Mouse (Mus musculus) intestine, embryonic 16.5 days (tissue): ENCODE measurements around the gene Ckap4. TPM values are rescaled to one million over a fixed set of nuclear protein-coding genes. Genes with fewer than 3 reads are reported as not detected.

Experiments
- ATAC-seq: fragments of 200-750 bp; cut with Nextera tagmentation; 2 replicates; pipeline ENCODE4 v1.8.0; 2017; ENCODE audit warnings: moderate TSS enrichment, moderate library complexity
- H3K27ac ChIP-seq: fragments of 300-500 bp; sonication (generic); 2 replicates; pipeline ENCODE4 v1.5.1; 2014; ENCODE audit warnings: mild to moderate bottlenecking, low read length
- H3K27me3 ChIP-seq: fragments of 300-500 bp; sonication (generic); replicated peaks from 2 replicates; pipeline ENCODE4 v1.6.1; 2014; ENCODE audit warnings: low read length, control low read depth, mixed read lengths; ENCODE audit not compliant: control insufficient read depth, insufficient read depth
- H3K36me3 ChIP-seq: fragments of 300-500 bp; sonication (generic); 2 replicates; pipeline ENCODE4 v1.6.1; 2014; ENCODE audit warnings: low read length, control low read depth; ENCODE audit not compliant: control insufficient read depth, insufficient read depth
- H3K4me1 ChIP-seq: fragments of 300-500 bp; sonication (generic); 2 replicates; pipeline ENCODE4 v1.6.1; 2014; ENCODE audit warnings: low read length, control low read depth, mixed read lengths; ENCODE audit not compliant: control insufficient read depth, insufficient read depth
- H3K4me2 ChIP-seq: fragments of 300-500 bp; sonication (generic); 2 replicates; pipeline ENCODE4 v1.6.1; 2014; ENCODE audit warnings: low read depth, low read length, control low read depth
- H3K4me3 ChIP-seq: fragments of 300-500 bp; sonication (generic); 2 replicates; pipeline ENCODE4 v1.5.1; 2014; ENCODE audit warnings: mild to moderate bottlenecking, low read length
- H3K9ac ChIP-seq: fragments of 300-500 bp; sonication (generic); 2 replicates; pipeline ENCODE4 v1.6.1; 2014; ENCODE audit warnings: low read depth, low read length
- H3K9me3 ChIP-seq: fragments of 300-500 bp; sonication (generic); 2 replicates; pipeline ENCODE4 v1.6.1; 2016; ENCODE audit warnings: low read length, control low read depth; ENCODE audit not compliant: control insufficient read depth
- WGBS: fragments of 180-500 bp; shearing (Covaris S2); extraction: QIAGEN DNeasy Blood & Tissue Kit; methylation state at CpG from one replicate; pipeline ENCODE4 v1.1.7; 2014; 5-methylcytosine and 5-hydroxymethylcytosine counted together
- polyA plus RNA-seq: library from polyadenylated mRNA; unstranded; fragments of >200 nt; fragmentation: Nextera tagmentation; extraction: Ambion mirVana; gene quantifications from 2 replicates; pipeline ENCODE4 v1.2.1, GENCODE M21; 2015

Gene Ckap4
- polyA plus RNA-seq, 1 experiment from 2014 or later = 14.4 TPM

DNA sequence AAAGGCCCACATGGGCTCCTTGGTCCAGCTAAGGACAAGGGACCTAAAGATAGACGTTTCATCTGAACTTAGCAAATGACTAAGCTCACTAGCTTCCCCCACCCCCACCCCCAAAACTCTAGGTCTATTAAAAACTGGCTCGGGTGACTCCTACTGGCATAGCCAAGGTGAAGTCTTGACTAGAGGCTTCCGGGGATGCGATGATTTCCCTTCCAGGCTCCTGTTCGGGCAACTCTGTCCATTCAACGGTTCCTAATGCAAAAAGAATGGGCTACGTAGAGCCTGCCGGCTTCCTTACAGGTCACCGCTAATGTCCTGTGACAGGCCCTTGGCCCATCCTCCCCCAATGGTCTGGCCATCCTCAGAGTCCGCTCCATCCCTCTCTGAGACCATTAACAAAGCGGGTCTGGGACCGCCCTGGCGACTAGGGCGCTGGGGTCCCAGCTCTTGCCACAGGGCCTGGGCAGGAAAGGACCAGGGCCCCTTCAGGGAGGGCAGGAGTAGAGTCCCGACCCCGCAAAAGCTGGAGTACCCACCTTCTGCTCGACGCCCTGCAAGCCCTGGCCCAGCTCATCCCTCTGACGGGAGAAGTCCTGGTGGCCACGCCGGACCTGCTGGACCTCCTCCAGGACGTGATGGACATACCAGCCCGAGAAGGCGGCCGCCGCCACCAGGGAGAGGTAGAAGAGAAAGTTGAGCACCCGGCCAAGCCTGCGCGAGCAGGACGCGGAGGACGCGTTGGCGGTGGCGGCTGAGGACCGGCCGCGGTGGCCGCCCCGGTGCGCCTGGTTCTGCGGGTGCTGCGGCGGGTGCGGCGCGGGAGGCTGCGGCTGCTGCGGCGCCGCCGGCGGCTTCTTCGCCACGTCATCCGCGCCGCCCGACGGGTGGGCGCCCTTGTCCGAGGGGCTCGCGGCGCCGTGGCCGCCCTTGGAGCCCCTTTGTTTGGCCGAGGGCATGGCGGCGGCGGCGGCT, 665 bp downstream of the Ckap4 start:
- WGBS = 1% methylated on average over 60 of the region's 72 CpGs
- H3K4me1 ChIP-seq = peaks cover 25% of the 10 kb centered on the region
- peak overlapping the region; percentile 81 for H3K4me2 ChIP-seq
- H3K36me3 ChIP-seq = no peaks in the 10 kb centered on the region
- no peaks in the 10 kb centered on the region for H3K27me3 ChIP-seq
- peak overlapping the region; percentile 85 for H3K9ac ChIP-seq
- peak; percentile 47 for ATAC-seq
- peak overlapping the region; percentile 78 for H3K4me3 ChIP-seq
- peak overlapping the region; percentile 74 for H3K27ac ChIP-seq
- H3K9me3 ChIP-seq = no peaks in the 10 kb centered on the region

DNA sequence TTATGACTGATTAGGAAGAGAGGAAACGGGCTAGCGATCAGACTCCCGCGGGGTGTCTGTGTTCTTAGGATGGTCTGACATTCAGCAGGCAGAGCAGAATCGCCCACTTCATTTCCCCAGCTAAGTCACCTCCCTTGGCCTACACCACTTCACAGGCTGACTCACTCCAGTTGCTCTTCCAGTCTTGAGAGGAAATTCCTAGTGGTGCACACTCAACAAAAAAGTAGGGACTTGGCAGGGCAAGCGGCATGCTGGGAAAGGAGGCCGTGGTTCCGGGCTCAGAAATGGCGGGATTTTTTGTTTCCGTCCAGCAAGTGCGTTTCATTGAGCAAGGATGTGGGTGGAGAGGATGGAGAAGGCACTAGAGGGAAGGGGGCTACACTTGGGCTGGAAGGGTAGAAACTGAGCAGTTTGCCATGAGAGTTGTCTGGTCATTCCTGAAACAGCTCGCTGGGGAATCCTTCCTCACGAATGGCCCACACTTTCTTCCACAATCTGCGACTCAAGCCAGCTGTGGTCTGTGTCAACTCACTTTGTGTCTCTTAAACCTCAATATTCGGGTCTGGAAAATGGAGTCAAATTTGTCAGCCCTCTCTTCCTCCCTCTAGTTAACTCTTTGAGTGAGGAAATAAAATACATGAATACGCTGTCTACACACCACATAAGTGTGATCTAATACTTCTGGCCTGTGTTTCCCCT, 1.5 kb downstream of the Ckap4 start:
- Histone ChIP-seq H3K9me3 (no peaks in the 10 kb centered on the region), H3K4me1 (peaks cover 25% of the 10 kb centered on the region), H3K4me2 (peak overlapping the region; percentile 81), H3K4me3 (peak overlapping the region; percentile 78), H3K36me3 (no peaks in the 10 kb centered on the region), H3K27me3 (no peaks in the 10 kb centered on the region), H3K27ac (peak overlapping the region; percentile 39; the same call in 1 of the 2 replicates), H3K9ac (peak overlapping the region; percentile 85; the same call in 1 of the 2 replicates)
- no peak for ATAC-seq
- WGBS = 50% methylated on average over 16 of the region's 16 CpGs

DNA sequence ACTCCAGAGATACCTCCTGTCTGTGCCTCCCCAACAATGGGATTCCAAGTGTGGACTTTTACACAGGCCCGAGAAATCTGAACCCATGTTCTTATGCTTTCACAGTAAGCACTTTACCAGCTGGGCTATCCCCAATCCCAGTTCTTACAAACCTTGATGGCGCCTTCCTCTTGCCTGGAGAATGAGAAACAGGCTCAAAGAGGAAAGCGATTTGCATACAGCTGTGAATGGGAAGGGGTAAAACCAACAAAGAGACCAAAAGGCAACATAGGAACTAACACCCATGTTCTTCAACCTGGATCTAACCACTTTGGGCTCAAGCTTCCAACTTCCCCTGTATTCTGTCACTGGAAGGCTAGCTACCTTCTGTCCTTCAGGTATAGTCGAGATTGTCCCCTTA, 2.3 kb downstream of the Ckap4 start:
- ATAC-seq = no peak
- WGBS = 75% methylated on average over 4 of the region's 4 CpGs
- Histone ChIP-seq H3K27me3 (no peaks in the 10 kb centered on the region), H3K9me3 (no peaks in the 10 kb centered on the region), H3K4me2 (peak overlapping the region; percentile 81), H3K27ac (no peak overlapping the region), H3K9ac (peak overlapping the region; percentile 41; the same call in 1 of the 2 replicates), H3K4me1 (peaks cover 25% of the 10 kb centered on the region), H3K4me3 (peak overlapping the region; percentile 78), H3K36me3 (0 out of 2 replicates have a peak, but pooled peaks cover 1% of the 10 kb centered on the region)

DNA sequence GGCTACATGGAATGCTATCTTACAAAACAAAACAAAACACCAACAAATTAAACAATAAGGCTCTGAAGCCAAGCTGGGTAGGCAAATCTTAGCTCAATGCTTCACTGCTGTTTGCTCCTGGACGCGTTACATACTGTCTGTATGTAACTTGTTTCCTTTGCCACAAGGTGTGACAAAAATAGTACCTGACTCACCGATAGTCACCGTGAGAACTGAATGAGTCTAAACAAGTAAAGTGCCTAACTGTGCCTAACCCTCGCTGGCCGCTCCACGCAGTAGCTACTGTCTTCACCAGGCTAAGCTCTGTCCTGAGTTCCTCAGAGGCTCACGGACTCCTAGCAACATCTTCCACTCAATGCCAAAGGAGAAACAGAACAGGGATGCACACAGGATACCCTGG, 3.5 kb downstream of the Ckap4 start:
- Histone ChIP-seq H3K9me3 (no peaks in the 10 kb centered on the region), H3K4me2 (no peak overlapping the region), H3K9ac (no peak overlapping the region), H3K36me3 (0 out of 2 replicates have a peak, but pooled peaks cover 3% of the 10 kb centered on the region), H3K27ac (no peak overlapping the region), H3K4me3 (no peak overlapping the region), H3K27me3 (no peaks in the 10 kb centered on the region), H3K4me1 (peaks cover 25% of the 10 kb centered on the region)
- no peak for ATAC-seq
- WGBS = 78% methylated on average over 8 of the region's 8 CpGs

DNA sequence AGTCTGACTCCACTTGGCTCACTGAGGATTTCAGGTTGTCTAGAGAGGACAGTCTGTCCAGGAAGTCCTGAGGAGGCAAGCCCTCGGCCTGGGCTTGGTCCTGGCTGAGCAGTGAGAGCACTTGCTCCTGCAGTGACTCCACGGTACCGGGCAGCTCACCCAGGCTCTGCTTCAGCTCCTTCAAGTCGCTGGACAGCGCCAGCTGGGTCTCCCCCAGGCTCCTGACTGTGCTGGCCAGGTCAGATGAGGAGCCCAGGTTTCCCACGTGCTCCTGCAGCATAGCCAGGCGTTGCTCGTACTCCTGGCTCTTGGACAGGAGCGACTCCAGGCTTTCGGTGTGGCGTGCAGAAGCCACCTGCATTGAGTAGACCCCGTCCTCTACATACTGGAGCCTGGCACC, 6.2 kb downstream of the Ckap4 start:
- no peak overlapping the region for H3K4me2 ChIP-seq
- no peak overlapping the region for H3K9ac ChIP-seq
- 80% methylated on average over 12 of the region's 12 CpGs for WGBS
- no peaks in the 10 kb centered on the region for H3K27me3 ChIP-seq
- H3K27ac ChIP-seq = no peak overlapping the region
- 0 out of 2 replicates have a peak, but pooled peaks cover 3% of the 10 kb centered on the region for H3K36me3 ChIP-seq
- H3K4me3 ChIP-seq = no peak overlapping the region
- H3K4me1 ChIP-seq = peaks cover 23% of the 10 kb centered on the region
- no peaks in the 10 kb centered on the region for H3K9me3 ChIP-seq
- no peak for ATAC-seq

DNA sequence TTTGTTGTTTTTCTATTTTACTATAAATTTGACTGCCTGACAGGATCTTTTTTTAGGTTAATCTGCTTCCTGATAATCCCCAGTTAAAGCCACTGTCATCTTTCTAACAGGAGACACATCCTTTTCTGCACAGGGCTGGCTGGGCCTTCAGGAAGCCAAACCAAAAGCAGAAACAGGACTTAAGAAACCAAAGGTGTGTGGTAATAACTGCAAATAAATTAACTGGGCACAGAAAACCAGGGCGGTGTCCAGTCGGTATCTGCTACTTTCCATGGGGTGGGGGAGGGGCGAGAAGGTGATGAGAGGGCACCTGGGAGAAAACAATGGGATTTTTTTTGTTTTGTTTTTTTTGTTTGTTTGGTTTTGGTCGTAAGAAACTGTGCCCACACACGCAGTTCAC, 6.8 kb downstream of the Ckap4 start:
- WGBS = 76% methylated on average over 5 of the region's 5 CpGs
- Histone ChIP-seq H3K4me3 (no peak overlapping the region), H3K9ac (no peak overlapping the region), H3K27me3 (no peaks in the 10 kb centered on the region), H3K9me3 (no peaks in the 10 kb centered on the region), H3K4me2 (no peak overlapping the region), H3K4me1 (peaks cover 17% of the 10 kb centered on the region), H3K36me3 (0 out of 2 replicates have a peak, but pooled peaks cover 3% of the 10 kb centered on the region), H3K27ac (no peak overlapping the region)
- ATAC-seq = no peak

DNA sequence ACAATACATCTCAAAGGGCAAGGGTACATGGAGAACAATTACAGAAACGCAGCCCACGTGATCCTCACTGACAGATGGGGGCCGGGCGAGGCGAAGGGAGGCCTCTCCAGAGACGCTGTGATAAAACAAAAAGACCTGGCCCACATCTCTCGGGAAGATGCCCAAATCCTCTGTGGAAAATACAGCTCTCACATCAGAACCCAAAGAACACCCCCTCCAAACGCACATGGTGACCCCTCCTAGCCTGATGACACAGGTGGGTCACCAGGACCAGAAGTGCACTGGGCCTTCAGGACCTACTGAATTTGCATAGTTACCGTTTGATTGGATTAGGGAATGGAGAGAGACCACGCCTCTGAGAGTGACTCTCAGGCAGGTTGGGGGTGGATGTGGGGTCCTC, 7.4 kb downstream of the Ckap4 start:
- WGBS = 79% methylated on average over 10 of the region's 10 CpGs
- ATAC-seq = no peak
- no peak overlapping the region for H3K9ac ChIP-seq
- H3K27me3 ChIP-seq = no peaks in the 10 kb centered on the region
- H3K27ac ChIP-seq = no peak overlapping the region
- H3K4me3 ChIP-seq = no peak overlapping the region
- 0 out of 2 replicates have a peak, but pooled peaks cover 3% of the 10 kb centered on the region for H3K36me3 ChIP-seq
- no peaks in the 10 kb centered on the region for H3K9me3 ChIP-seq
- no peak overlapping the region for H3K4me2 ChIP-seq
- peaks cover 11% of the 10 kb centered on the region for H3K4me1 ChIP-seq

DNA sequence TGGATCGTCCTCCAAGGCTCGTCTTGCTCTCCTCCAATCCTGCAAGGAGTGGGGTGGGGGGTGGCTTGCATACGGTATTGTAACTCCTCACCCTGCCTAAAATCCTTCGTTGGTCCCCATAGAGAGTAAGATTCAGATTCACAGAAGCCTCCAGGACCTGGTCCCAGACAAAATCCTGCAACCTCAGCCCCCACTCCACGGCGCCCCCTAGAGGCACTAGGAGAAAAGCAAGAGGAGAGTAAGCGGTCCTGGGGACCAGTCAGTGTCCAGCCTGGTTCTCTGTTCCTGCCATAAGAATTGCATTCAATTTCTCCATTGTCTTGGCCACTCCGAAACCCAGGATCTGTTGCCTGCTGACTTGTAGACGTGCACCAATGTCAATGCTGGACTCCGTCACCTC, 10.2 kb downstream of the Ckap4 start:
- no peak overlapping the region for H3K4me3 ChIP-seq
- H3K4me1 ChIP-seq = no peaks in the 10 kb centered on the region
- no peak for ATAC-seq
- 0 out of 2 replicates have a peak, but pooled peaks cover 3% of the 10 kb centered on the region for H3K36me3 ChIP-seq
- no peak overlapping the region for H3K27ac ChIP-seq
- no peak overlapping the region for H3K9ac ChIP-seq
- no peaks in the 10 kb centered on the region for H3K9me3 ChIP-seq
- H3K27me3 ChIP-seq = no peaks in the 10 kb centered on the region
- H3K4me2 ChIP-seq = no peak overlapping the region
- WGBS = 52% methylated on average over 10 of the region's 10 CpGs

DNA sequence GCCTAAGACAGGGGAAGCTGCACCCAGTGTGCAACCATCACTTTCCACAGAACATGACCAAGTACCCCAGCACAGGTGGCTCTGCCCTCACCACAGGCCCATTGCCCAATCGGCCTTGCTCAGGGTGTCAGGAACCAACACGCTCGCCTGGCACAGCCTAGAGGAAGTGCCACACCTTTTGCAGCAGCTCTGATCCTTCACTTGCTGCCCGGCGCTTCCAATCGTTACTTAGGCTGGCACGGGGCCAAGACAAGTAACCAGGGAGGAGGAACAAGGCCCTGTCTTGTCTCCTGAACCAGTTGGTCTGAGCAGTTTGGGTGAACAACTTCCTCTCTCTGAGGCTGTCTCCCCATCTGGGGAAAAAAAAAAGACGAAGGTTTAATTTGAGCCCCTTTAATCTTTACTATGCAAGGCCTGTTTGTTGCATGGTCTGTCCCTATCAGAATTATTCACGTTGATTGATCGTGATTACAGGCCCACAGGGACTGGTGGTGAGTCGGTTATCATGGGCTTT, 17.4 kb downstream of the Ckap4 start:
- no peak overlapping the region for H3K4me2 ChIP-seq

More for the DNA sequence above, 17.4 kb downstream of the Ckap4 start:
- H3K9ac ChIP-seq = no peak overlapping the region
- no peak overlapping the region for H3K4me3 ChIP-seq
- H3K9me3 ChIP-seq = no peaks in the 10 kb centered on the region
- no peak overlapping the region for H3K27ac ChIP-seq
- 40% methylated on average over 11 of the region's 11 CpGs for whole genome bisulfite sequencing
- ATAC-seq = peak; percentile 64
- H3K36me3 ChIP-seq = no peaks in the 10 kb centered on the region
- no peaks in the 10 kb centered on the region for H3K27me3 ChIP-seq
- H3K4me1 ChIP-seq = peaks cover 9% of the 10 kb centered on the region
